13 mouse cellular contexts compared by ENCODE assay signal in the genomic region with DNA sequence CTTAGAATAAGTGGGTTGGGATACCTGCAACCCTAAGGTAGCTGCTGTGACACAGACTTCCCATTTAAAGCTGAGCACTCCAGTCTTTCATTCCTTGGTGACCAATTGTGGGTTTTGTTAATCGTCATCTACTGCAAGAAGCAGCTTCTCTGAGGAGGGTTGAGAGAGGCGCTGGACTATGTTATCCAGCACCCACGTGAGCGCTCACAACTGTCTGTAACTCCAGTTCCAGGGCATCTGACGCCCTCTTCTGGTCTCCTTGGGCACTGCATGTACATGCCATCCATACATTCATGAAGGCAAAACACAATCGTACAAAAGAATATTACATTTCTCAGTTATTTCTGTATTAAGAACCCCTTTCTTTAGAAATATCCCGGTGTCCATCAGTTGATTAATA.
A peak's percentile ranks its signal among the peaks of the same experiment; 100 is the strongest.
DNase-seq lines count a peak whose midpoint lies in the region; ATAC-seq and TF ChIP-seq lines count a peak whose summit lies in the region.
"Had no signal": no experiment of that assay in that cellular context is flagged by ENCODE, and none has a peak within 500 bp of the region (broad histone marks: within the 10 kb centered on the region; RNA-seq: fewer than 3 reads in every experiment).

No protein-coding gene starts in this region.

- intact Hi-C loops in left cerebral cortex, adult 2 months (cut with DNase I) = no loop called here
- intact Hi-C loops in left cerebral cortex, postnatal 14 days (cut with DNase I) = no loop called here

- in situ Hi-C loops in CH12.LX (cut with MboI; ENCODE audit: low pct_ligation_motif_present, low pct_unique_long_range_greater_than_20kb, low sequenced_read_pairs) = loop anchor here (25.0 kb wide), 1 partner anchor 366 kb away; the partner anchor contains the start of gene Smndc1

- peak; percentile 27 for TF ChIP-seq CTCF in left cerebral cortex, adult 2 months (IDR thresholded peaks at IDR 0.05)
- peak; percentile 21 to 49; a peak in 3 of 4 replicates for TF ChIP-seq CTCF in CH12.LX (conservative IDR thresholded peaks at IDR 0.05 in 1 of 2, IDR thresholded peaks at IDR 0.05 in 1 of 2; ENCODE audit: low read depth in 2 of 2, low read length in 2 of 2)
- TF ChIP-seq CTCF in liver, embryonic 14.5 days (IDR thresholded peaks at IDR 0.05; ENCODE audit: low read depth) = peak; percentile 67

- WGBS in liver, embryonic 14.5 days (ENCODE audit: insufficient replicate concordance) = 44% methylated on average over 7 of the region's 7 CpGs

- peak; percentile 55 for DNase-seq in heart, adult 11 months
- DNase-seq in heart, adult 9 months (ENCODE audit: low spot score in 2 of 2) = no peak
- DNase-seq in left cerebral cortex, adult 2 months (ENCODE audit: extremely low spot score in 1 of 2, low spot score in 2 of 2) = no peak
- no peak for DNase-seq in left cerebral cortex, postnatal 14 days (ENCODE audit: low spot score in 2 of 2)
- no peak for DNase-seq in CH12.LX (ENCODE audit: extremely low read depth)
- no peak for DNase-seq in liver, embryonic 14.5 days (ENCODE audit: low read depth in 3 of 3, low spot score in 3 of 3)
- DNase-seq in right cerebral cortex, postnatal 36 days (ENCODE audit: low spot score in 2 of 2) = no peak
- DNase-seq in frontal cortex, postnatal 36 days (ENCODE audit: low spot score in 2 of 2) = no peak
- DNase-seq: cerebellum, postnatal 10 days; gastrocnemius, postnatal 36 days; kidney, adult 8-10 months; lung, adult 18-20 months had no signal

- peaks cover 8% of the 10 kb centered on the region for H3K9me3 ChIP-seq in CH12.LX (replicated peaks; ENCODE audit: low read length)
- peaks cover 4% of the 10 kb centered on the region; the same call in 1 of the 2 replicates for H3K9me3 ChIP-seq in liver, embryonic 14.5 days (ENCODE audit: control insufficient read depth, low read length)
- H3K9me3 ChIP-seq: stomach, embryonic 15.5 days had no signal

- dilution Hi-C loops in CH12.LX (cut with MboI; ENCODE audit: extremely low pct_ligation_motif_present, extremely low pct_unique_long_range_greater_than_20kb, low sequenced_read_pairs) = no loop called here

- no peaks in the 10 kb centered on the region for H3K36me3 ChIP-seq in CH12.LX (replicated peaks in 1 of 2; ENCODE audit: control insufficient read depth in 1 of 2, insufficient read depth in 1 of 2, low read length in 1 of 2)
- H3K36me3 ChIP-seq in liver, embryonic 14.5 days (replicated peaks; ENCODE audit: control insufficient read depth, insufficient read depth, low read depth) = no peaks in the 10 kb centered on the region
- H3K36me3 ChIP-seq: stomach, embryonic 15.5 days had no signal

- TF ChIP-seq POLR2A in CH12.LX (IDR thresholded peaks at IDR 0.05; ENCODE audit: low read depth, low read length) = no peak

- no peak overlapping the region for H3K27ac ChIP-seq in left cerebral cortex, adult 2 months
- no peak overlapping the region for H3K27ac ChIP-seq in CH12.LX (ENCODE audit: insufficient read depth, low read depth)
- no peak overlapping the region for H3K27ac ChIP-seq in liver, embryonic 14.5 days
- H3K27ac ChIP-seq: stomach, embryonic 15.5 days had no signal

- peak; percentile 22 for TF ChIP-seq RAD21 in CH12.LX (IDR thresholded peaks at IDR 0.05; ENCODE audit: low read depth, low read length)

- H3K4me3 ChIP-seq in left cerebral cortex, adult 2 months = no peak overlapping the region
- no peak overlapping the region for H3K4me3 ChIP-seq in CH12.LX (replicated peaks in 1 of 3; ENCODE audit: low read depth in 2 of 3, low read length in 2 of 3, poor library complexity in 1 of 3)
- H3K4me3 ChIP-seq in liver, embryonic 14.5 days (ENCODE audit: insufficient read depth in 1 of 2, low read depth in 2 of 2, low read length in 2 of 2) = no peak overlapping the region
- H3K4me3 ChIP-seq: stomach, embryonic 15.5 days had no signal

- no peaks in the 10 kb centered on the region for H3K79me2 ChIP-seq in CH12.LX (replicated peaks; ENCODE audit: control insufficient read depth, extremely low read depth, insufficient read depth, poor library complexity, severe bottlenecking)

- no peak overlapping the region for H3K9ac ChIP-seq in CH12.LX (ENCODE audit: insufficient read depth, low read depth)
- no peak overlapping the region for H3K9ac ChIP-seq in liver, embryonic 14.5 days (replicated peaks)
- H3K9ac ChIP-seq: stomach, embryonic 15.5 days had no signal

- no peak for TF ChIP-seq EP300 in CH12.LX (IDR thresholded peaks at IDR 0.05; ENCODE audit: low read length)
- no peak for TF ChIP-seq EP300 in liver, embryonic 14.5 days (IDR thresholded peaks at IDR 0.05; ENCODE audit: low read depth)

- no peak for ATAC-seq in liver, embryonic 14.5 days (ENCODE audit: insufficient read depth)

- H3K27me3 ChIP-seq in CH12.LX (replicated peaks) = no peaks in the 10 kb centered on the region
- no peaks in the 10 kb centered on the region for H3K27me3 ChIP-seq in liver, embryonic 14.5 days (ENCODE audit: control insufficient read depth, insufficient read depth, low read length)
- H3K27me3 ChIP-seq: stomach, embryonic 15.5 days had no signal

- H3K4me2 ChIP-seq in CH12.LX (ENCODE audit: insufficient read depth, low read depth, poor library complexity, severe bottlenecking) = no peak overlapping the region
- no peak overlapping the region for H3K4me2 ChIP-seq in liver, embryonic 14.5 days (ENCODE audit: low read depth)
- H3K4me2 ChIP-seq: stomach, embryonic 15.5 days had no signal

- peaks cover 8 to 13% of the 10 kb centered on the region in 2 experiments for H3K4me1 ChIP-seq in CH12.LX (ENCODE audit: control insufficient read depth in 1 of 2, insufficient read depth in 2 of 2)
- no peaks in the 10 kb centered on the region; a peak in 1 of 4 replicates for H3K4me1 ChIP-seq in liver, embryonic 14.5 days (replicated peaks; ENCODE audit: control insufficient read depth in 2 of 2, insufficient read depth in 2 of 2, low read length in 1 of 2)
- H3K4me1 ChIP-seq: stomach, embryonic 15.5 days had no signal

TF ChIP-seq in CH12.LX, 34 proteins besides CTCF, POLR2A, EP300 and RAD21:
- TF ChIP-seq MXI1 (IDR thresholded peaks at IDR 0.05; ENCODE audit: low read depth, low read length) = no peak
- TF ChIP-seq JUN (IDR thresholded peaks at IDR 0.05; ENCODE audit: insufficient read depth, low read depth, low read length) = no peak
- TF ChIP-seq PAX5 (IDR thresholded peaks at IDR 0.05; ENCODE audit: low read length) = no peak
- no peak for TF ChIP-seq ZC3H11A (IDR thresholded peaks at IDR 0.05; ENCODE audit: low read depth, low read length)
- no peak for TF ChIP-seq SMC3 (IDR thresholded peaks at IDR 0.05; ENCODE audit: low read depth, low read length)
- TF ChIP-seq ZKSCAN1 (IDR thresholded peaks at IDR 0.05; ENCODE audit: borderline replicate concordance, low read depth, low read length) = no peak
- no peak for TF ChIP-seq IRF4 (IDR thresholded peaks at IDR 0.05; ENCODE audit: low read depth, low read length)
- TF ChIP-seq TBP (conservative IDR thresholded peaks at IDR 0.05; ENCODE audit: low read depth, low read length) = no peak
- TF ChIP-seq NELFE (IDR thresholded peaks at IDR 0.05; ENCODE audit: low read depth, low read length) = no peak
- TF ChIP-seq MEF2A (IDR thresholded peaks at IDR 0.05; ENCODE audit: borderline replicate concordance, low read depth, low read length) = no peak
- no peak for TF ChIP-seq TCF12 (IDR thresholded peaks at IDR 0.05; ENCODE audit: low read depth, low read length)
- no peak for TF ChIP-seq NRF1 (IDR thresholded peaks at IDR 0.05; ENCODE audit: low read depth, low read length)
- no peak for TF ChIP-seq CHD1 (IDR thresholded peaks at IDR 0.05; ENCODE audit: low read depth, low read length)
